ENCODE assay signal across 8 mouse cellular contexts in the genomic region with DNA sequence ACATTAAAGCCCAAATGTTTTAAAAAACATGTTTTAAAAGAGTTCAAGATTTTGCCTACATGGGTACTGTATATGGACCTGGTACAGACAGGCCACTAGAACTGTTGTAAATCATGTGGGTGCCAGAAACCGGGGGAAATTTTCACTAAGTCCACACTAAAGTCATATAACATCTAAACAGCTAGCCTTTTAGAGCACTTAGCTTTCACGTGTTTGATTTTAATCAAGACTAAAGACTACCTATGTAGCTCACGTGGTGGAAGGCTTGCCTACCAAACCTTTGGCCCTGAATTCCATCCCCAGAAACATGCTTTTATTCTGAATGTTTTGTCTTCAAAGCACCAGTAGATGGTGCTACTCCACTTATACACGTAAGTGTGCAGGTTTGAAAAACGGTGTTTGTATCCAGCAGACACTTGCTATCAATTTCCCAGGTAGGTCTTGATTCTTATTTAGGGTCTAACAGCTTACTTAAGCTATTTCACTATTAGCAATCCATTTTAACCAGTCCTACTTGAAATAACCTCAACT. TPM values are rescaled to one million over a fixed set of nuclear protein-coding genes. Genes with fewer than 3 reads are reported as not detected.
DNase-seq lines count a peak whose midpoint lies in the region; ATAC-seq lines count a peak whose summit lies in the region.

No protein-coding gene starts in this region.

- no peak for ATAC-seq in hindbrain, embryonic 14.5 days (ENCODE audit: low FRiP score)
- no peak for ATAC-seq in midbrain, embryonic 12.5 days (ENCODE audit: low FRiP score, low read depth)

- H3K36me3 ChIP-seq in hindbrain, embryonic 14.5 days (replicated peaks; ENCODE audit: control insufficient read depth, insufficient read depth), result peaks cover 82% of the 10 kb centered on the region
- peaks cover 51% of the 10 kb centered on the region for H3K36me3 ChIP-seq in midbrain, embryonic 12.5 days

- no peak overlapping the region for H3K27ac ChIP-seq in hindbrain, embryonic 14.5 days
- peak overlapping the region; percentile 36; the same call in 1 of the 2 replicates for H3K27ac ChIP-seq in midbrain, embryonic 12.5 days (replicated peaks)

- no peak overlapping the region; the same call in 1 of the 2 replicates for H3K4me3 ChIP-seq in hindbrain, embryonic 14.5 days (replicated peaks; ENCODE audit: low read length)
- no peak overlapping the region for H3K4me3 ChIP-seq in midbrain, embryonic 12.5 days

- peak; percentile 23 for DNase-seq in thymus, postnatal 14 days
- no peak for DNase-seq in thymus, adult 18-20 months
- DNase-seq in embryo, embryonic 10.5 days (ENCODE audit: low spot score), result peak; percentile 79
- DNase-seq in hindbrain, embryonic 14.5 days (ENCODE audit: low spot score), result peak; percentile 69
- DNase-seq in gastrocnemius, postnatal 4 days (ENCODE audit: low spot score in 2 of 2), result no peak
- no peak for DNase-seq in spleen, postnatal 4 days (ENCODE audit: low spot score in 2 of 2)
- DNase-seq in cerebellum, postnatal 36 days, result no peak

- WGBS in hindbrain, embryonic 14.5 days, result 4% methylated on average over 5 of the region's 5 CpGs
- 5% methylated on average over 5 of the region's 5 CpGs for WGBS in midbrain, embryonic 12.5 days

- H3K9me3 ChIP-seq in hindbrain, embryonic 14.5 days (ENCODE audit: control insufficient read depth, low read length), result no peaks in the 10 kb centered on the region
- no peaks in the 10 kb centered on the region for H3K9me3 ChIP-seq in midbrain, embryonic 12.5 days

- H3K4me1 ChIP-seq in hindbrain, embryonic 14.5 days (replicated peaks; ENCODE audit: control insufficient read depth, insufficient read depth, low read length), result peaks cover 9% of the 10 kb centered on the region; the same call in 1 of the 2 replicates
- H3K4me1 ChIP-seq in midbrain, embryonic 12.5 days, result peaks cover 14% of the 10 kb centered on the region

- H3K27me3 ChIP-seq in hindbrain, embryonic 14.5 days (ENCODE audit: control insufficient read depth, insufficient read depth, low read length), result no peaks in the 10 kb centered on the region
- H3K27me3 ChIP-seq in midbrain, embryonic 12.5 days, result no peaks in the 10 kb centered on the region

- H3K4me2 ChIP-seq in hindbrain, embryonic 14.5 days (replicated peaks), result peak overlapping the region; percentile 30; the same call in 1 of the 2 replicates
- no peak overlapping the region for H3K4me2 ChIP-seq in midbrain, embryonic 12.5 days (replicated peaks)

- H3K9ac ChIP-seq in hindbrain, embryonic 14.5 days, result no peak overlapping the region; the same call in 1 of the 2 replicates
- H3K9ac ChIP-seq in midbrain, embryonic 12.5 days (replicated peaks), result no peak overlapping the region

RNA-seq across cellular contexts. Expression of a gene that starts 11.9 kb away (rescaled TPM):
- 3,726 and 3,749 TPM in 2 replicates for polyA plus RNA-seq in hindbrain, embryonic 14.5 days (2014; fragmentation: Nextera tagmentation; extraction: Ambion mirVana)
- 3,350 and 3,406 TPM in 2 replicates for polyA plus RNA-seq in midbrain, embryonic 12.5 days (2016; fragmentation: Nextera tagmentation; extraction: Ambion mirVana)
- 1,000 to 10,000 TPM; 5,472 to 6,062 TPM for total RNA-seq in gastrocnemius, postnatal 4 days (2021)

RNA-seq across cellular contexts. Expression of a gene that starts 28.5 kb away (rescaled TPM):
- 1.4 and 2.0 TPM in 2 replicates for polyA plus RNA-seq in hindbrain, embryonic 14.5 days (2014; fragmentation: Nextera tagmentation; extraction: Ambion mirVana)
- polyA plus RNA-seq in midbrain, embryonic 12.5 days (2016; fragmentation: Nextera tagmentation; extraction: Ambion mirVana), result 0.98 and 1.2 TPM in 2 replicates
- under 1 TPM in 1 of 2 experiments, not detected in 1; 0.52 TPM for total RNA-seq in gastrocnemius, postnatal 4 days (2021)

RNA-seq across cellular contexts. Expression of a gene that starts 29.1 kb away (rescaled TPM):
- 27.5 and 28.5 TPM in 2 replicates for polyA plus RNA-seq in hindbrain, embryonic 14.5 days (2014; fragmentation: Nextera tagmentation; extraction: Ambion mirVana)
- polyA plus RNA-seq in midbrain, embryonic 12.5 days (2016; fragmentation: Nextera tagmentation; extraction: Ambion mirVana), result 23.6 and 25.7 TPM in 2 replicates
- 10 to 100 TPM; 14.7 to 17.4 TPM for total RNA-seq in gastrocnemius, postnatal 4 days (2021)

RNA-seq across cellular contexts. Expression of a gene that starts 34.0 kb away (rescaled TPM):
- 0.63 and 0.84 TPM in 2 replicates for polyA plus RNA-seq in hindbrain, embryonic 14.5 days (2014; fragmentation: Nextera tagmentation; extraction: Ambion mirVana)
- polyA plus RNA-seq in midbrain, embryonic 12.5 days (2016; fragmentation: Nextera tagmentation; extraction: Ambion mirVana), result 0.39 and 0.77 TPM in 2 replicates
- total RNA-seq in gastrocnemius, postnatal 4 days (2021), result 1 to 10 TPM; 1.3 to 1.7 TPM

Comparison
In these comparisons a context has a peak if more than half of its experiments do, and no peak if none do; other contexts are left out.
1. DNase-seq: peak in thymus, postnatal 14 days (single experiment), embryo, embryonic 10.5 days (single experiment) and hindbrain, embryonic 14.5 days (single experiment); none in thymus, adult 18-20 months (0 of 2), gastrocnemius, postnatal 4 days (0 of 2), spleen, postnatal 4 days (0 of 2) and cerebellum, postnatal 36 days (0 of 2).